Mouse (Mus musculus): ENCODE data around the gene Ephb2. TPM values are rescaled to one million over a fixed set of nuclear protein-coding genes. Genes with fewer than 3 reads are reported as not detected.

Gene Ephb2
- total RNA-seq, 4 experiments from 2014 or later, result 20.6 to 36.8 (median 29.4) TPM

- DNase-seq, result no peak
Measured at GRCm38 (mm10) chr4:136836387-136836931, 671 bp upstream of the Ephb2 start.

- no peak for DNase-seq
Measured at GRCm38 (mm10) chr4:136834815-136835620, 770 bp downstream of the Ephb2 start.

DNA sequence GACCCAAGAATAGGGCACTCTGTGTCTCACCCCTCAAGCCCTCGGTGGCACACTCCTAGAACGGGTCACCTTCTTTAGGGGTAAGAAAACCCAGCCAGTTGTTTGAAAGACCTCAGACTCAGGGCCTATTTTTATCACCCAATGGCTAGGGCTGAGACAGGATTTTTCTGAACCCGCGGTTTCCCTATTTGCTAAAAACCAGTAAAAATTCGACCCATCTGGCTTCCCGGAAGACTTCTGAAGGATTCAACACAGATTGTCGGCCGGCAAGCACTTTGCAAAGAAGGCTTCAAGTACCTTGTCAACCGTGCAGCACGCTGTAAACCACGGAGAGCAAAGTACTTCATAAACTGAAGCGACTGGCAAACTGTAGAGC, 1.4 kb downstream of the Ephb2 start:
- no peak for DNase-seq

DNA sequence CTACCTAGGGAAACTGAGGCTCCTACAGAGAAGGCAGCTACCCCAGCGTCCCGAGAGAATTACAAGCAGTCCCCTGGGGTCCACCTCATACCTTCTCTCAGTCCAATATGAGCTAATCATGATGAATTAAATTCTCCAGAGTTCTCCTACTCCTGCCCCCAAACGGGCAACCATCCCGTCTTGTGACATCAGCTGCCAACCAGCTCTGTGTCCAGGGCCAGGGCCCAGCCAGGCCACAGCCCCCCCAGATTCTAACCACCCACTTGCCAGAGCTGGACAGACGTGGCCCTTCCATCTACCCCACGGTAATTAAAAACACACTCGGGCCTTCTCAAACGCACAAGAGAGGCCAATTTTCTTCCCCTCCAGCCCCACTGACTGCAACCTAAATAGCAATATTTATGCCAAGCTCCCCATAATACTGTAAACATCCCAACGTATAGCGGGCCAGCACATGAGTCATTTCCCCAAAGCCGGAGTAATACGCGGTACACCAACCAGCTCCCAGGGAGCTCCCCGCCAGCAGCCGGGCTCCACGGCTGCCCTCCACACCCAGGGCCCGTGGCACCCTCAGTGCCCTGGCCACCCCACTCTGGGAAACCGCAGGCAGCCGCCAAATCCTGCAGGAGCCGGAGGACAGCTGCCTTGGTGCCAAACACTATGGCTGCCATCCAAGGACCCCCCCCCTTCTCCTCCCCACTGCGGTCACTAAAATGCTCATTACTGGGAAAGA, 2.0 kb downstream of the Ephb2 start:
- DNase-seq, result no peak

DNA sequence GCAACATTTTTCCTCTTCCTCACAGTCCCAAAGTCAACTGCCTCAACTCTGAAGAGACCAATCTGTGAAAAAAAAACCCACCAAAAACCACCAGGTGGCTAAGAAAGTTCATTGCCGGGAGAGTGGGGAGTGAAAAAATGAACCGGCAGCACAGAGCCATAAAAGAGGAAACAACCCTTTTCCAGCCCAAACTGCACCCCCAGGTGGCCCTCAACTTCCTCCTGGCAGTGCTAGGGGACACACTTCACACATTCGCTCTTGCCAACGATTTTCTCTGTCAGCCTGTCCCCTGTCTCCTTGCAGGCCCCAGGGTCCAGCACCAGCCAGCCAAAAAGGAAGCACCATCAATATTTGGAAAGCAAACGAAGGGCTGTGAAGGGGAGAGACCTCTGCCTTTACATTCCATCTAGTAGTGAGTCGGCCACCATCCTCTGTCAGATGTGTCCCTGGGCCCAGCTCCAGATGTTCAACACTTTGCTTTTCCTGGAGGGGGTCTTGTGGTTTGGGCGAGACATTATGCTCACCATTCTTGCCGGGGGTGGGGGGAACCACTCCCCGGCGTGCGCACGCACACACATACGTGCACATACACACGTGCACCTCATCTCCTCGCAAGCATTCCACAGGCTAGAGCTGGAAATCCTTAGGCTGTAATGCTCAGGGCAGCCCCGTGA, 3.1 kb downstream of the Ephb2 start:
- DNase-seq, result no peak

DNA sequence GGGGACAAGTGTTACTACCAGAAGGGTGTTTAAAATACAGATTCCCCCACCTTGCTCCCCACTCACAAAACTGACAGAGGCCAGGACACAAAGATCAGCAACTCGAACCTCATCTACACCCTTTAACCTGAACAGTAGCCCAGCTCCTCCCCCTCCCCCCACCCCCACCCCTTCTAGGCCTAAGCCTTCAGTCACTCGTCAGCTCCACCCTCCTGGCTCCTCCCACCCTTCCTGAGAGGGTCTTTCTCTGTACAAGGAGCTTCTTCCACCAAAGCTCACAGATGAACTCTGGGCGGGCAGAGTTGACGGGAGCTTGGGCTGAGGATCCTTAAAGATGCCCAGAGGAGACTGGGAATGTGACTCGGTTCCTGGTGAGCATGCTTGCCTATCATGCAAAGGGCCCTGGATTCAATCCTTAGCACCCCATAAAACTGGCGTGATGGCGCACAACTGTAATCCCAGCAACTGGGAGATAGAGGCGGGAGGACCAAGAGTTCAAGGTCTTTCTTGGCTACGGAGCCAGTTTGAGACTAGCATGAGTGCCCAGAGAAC, 5.4 kb downstream of the Ephb2 start:
- no peak for DNase-seq

GRCm38 (mm10) chr4:136829837-136830236, 6.0 kb downstream of the Ephb2 start:
- DNase-seq, result no peak

DNA sequence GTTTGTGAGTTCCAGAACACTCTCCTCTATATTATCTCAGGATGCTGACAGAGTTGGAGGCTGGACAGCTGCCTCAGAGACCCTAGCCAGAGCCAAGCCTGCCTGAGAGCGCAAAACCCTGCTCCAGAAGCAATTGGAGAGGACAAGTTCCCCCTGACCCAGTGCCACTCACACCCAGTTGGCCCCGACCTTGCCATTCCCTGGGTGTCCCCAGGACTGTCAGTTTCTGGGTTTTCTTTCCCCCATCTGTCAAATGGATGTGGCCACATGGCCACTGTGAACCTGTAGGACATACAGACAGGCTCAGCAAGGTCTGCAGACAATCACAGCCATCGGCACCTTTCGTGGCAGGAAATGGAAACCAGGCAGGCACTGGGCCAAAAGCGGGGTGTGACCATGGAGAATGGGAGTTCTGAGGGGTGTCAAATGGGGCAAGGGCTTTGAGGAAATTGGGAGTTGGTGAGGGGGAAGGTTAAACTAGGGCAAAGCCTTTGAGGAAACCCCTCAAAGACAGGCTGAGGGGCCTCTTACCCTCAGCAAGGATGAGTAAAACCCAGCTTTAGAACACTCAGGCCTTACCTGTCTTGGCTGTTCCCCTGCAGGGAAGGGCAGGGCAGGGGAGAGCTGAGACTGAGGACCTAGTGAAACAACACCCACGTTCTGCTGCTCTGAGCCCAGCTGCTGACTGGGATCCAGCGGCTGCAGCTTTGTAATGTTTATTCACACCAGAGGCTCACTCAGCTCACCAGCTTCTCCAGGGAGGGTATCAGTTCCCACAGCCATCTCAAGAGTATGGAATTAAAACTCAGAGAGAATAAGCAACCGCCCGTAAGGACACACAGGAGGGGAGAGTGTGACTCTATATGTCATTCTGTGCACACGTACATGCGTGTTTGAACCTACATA, 6.9 kb downstream of the Ephb2 start:
- no peak for DNase-seq

- no peak for DNase-seq
Measured at GRCm38 (mm10) chr4:136824935-136825552, 10.7 kb downstream of the Ephb2 start.

GRCm38 (mm10) chr4:136820069-136820522, 15.7 kb downstream of the Ephb2 start:
- DNase-seq, result no peak

GRCm38 (mm10) chr4:136816701-136817100, 19.1 kb downstream of the Ephb2 start:
- DNase-seq, result no peak

DNA sequence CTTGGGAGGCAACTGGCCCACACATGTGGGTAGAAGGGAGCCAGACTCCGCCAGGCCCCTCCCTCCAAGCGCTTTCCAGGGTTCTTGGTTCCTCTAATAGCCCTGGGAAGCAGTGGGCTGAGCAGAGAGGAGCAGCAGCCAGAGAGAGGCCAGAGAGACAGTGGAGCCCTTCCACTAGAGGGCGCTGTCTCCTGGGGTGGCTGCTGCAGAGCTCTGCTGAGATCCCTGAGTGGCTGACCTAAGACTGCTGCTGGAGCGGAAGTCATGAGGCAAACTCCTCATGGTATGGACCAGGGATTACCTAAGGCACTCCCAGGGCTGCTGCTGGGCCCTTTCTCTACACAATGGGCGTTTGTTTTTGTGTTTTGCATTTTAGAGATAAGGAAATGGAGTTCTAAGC, 20.4 kb downstream of the Ephb2 start:
- no peak for DNase-seq

- DNase-seq, result no peak
Measured at GRCm38 (mm10) chr4:136812543-136812942, 23.2 kb downstream of the Ephb2 start.

DNA sequence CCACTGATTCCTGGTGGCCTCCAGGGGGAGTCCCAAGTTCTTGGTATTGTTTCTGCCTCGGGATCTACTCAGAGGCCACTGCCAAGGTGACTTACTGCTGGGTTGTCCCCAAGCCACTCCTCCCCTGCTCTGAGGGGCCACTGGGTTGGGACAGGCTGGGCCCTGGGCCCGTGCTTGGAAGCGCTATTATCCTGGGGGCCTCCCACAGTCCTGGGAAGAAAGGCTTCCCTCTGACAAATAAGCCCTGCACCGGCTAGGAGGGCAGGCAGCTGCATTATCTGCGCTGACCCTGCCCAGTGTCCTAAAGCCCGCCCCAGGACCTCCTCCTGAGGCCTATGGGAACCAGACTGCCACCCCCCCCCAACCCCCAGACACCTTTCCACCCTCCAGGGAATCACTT, 24.2 kb downstream of the Ephb2 start:
- DNase-seq, result no peak

DNA sequence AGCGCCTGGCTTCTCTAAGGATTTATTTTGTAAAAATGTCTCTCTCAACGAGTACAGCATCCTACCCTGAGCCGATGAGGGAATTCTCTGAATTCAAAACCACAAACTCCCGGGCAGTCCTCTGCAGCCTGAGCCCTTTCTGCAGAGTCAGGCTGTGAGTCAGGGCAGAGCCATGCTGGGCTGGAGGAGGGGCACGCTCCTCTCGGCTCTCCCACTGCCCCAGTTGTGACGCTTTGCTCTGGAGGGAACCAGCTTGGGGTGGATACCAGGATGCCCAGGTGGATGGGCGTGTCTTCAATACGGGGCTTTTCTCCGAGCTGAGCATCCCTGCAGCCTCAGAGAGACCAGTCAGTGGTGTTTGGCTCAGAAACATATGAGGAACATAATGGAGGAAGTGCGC, 27.3 kb downstream of the Ephb2 start:
- no peak for DNase-seq

DNA sequence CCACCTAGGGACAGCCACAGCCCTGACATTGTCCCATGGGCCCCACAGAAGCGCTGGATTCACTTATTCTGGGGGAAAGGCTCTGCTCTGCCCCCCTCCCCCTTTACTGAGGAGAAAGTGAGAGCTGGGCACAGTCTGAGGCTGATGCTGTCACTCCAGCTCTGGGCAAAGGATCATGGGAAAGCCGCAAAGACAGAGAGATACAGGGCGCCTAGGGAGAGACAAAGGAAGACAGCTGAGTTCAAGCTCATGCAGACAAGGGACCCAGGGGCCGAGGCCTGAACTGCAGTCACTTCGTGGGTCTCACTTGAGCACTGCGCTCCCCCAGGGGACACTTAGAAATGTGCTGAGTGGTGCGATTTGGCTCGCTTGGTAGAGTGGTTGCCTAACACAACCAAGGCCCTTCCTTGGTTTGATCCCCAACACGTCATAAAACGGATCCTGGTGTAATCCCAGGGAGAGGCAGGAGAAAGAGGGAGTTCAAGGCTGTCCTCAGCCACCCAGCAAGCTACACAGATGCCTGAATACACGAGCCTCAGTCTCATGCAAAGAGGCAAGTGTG, 28.3 kb downstream of the Ephb2 start:
- DNase-seq, result no peak

DNA sequence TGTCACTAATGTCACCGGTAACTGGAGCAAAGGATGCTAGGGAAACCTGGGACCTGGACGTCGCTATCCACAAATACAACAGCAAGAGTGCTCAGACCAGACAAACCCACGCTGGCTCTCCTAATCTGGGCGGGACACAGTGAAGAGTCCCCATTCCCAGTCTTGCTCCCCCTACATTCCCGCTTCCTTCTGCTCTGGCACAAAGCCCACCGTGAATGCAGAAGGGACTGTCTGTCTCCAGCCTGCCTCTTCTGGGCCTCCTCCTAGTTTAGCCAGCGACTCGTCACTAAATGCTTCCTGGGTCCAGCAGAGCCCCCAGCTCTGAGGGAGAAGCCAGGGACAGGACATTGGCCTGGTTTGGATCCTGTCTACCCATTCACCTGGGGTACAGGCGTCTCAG, 29.5 kb downstream of the Ephb2 start:
- no peak for DNase-seq

- DNase-seq, result no peak
Measured at GRCm38 (mm10) chr4:136804343-136804742, 31.4 kb downstream of the Ephb2 start.

DNA sequence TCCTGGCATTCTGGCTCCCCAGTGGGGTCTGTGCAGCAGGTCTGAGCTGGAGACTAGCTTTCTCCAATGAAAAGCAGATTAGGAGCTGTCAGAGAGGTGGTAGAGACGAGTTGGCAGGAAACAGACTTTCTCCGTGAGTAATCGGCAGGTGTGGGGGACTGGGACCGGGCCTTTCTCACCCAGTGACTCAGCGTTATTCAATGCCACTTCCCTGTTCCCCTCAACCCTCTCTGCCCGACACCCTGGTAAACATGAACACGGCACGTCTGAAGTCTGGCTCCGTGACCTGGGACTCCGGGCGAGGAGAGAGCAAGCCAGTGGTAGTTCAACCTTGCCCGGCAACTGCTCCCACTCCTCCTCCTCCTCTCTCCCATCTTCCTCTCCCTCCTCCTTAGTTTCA, 33.3 kb downstream of the Ephb2 start:
- no peak for DNase-seq

GRCm38 (mm10) chr4:136801944-136802343, 33.8 kb downstream of the Ephb2 start:
- DNase-seq, result no peak

DNA sequence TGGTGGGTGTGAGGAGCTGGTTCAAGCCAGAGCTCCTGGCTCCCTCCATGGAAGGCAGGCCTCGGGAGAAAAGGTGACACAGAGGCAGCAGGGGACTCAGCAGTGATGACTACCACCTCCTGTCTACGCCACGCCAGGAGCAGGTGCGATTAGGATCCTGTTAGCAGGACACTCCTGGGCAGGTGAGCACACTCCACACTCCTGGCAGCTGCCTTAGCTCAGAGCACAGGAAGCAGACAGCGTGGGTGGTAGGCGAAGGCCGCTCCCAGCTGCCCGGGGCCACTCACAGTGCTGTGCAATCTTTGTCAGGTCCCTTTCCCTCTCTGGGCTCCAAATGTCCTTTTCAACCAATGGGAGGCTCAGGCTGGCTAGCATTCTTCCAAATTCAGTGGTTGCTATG, 34.3 kb downstream of the Ephb2 start:
- DNase-seq, result no peak

Data from adrenal gland, adult 8-10 months (tissue).